Mouse (Mus musculus): ENCODE data around the gene Noa1.

DNA sequence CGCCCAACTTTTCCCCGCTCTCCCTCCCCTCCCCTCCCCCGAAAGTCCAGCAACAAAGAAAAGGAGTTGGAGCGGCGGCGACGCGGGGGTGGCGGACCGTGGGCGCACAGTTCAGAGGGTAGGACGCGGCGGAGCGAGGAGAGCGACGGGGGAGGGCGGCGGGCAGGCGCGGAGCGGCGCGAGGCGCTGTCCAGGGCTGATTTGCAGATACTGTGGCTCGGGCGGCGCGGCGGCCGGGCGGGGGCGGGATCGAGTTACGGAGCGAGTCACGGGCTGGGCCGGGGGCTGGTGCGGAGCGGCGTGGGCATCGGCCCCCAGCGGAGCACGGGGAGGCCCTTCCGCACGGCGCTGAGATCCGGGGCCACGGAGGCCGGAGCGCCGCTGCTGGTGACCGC is 44.2 kb downstream of the Noa1 start:
- TF ChIP-seq POLR2A (IDR thresholded peaks at IDR 0.05; ENCODE audit: low read depth, low read length) (no peak), CTCF (IDR thresholded peaks at IDR 0.05; ENCODE audit: extremely low read depth, insufficient read length, insufficient replicate concordance, low read depth, low read length) (no peak)

All from small intestine, adult 2 months (tissue).